Mouse (Mus musculus) heart, embryonic 13.5 days (tissue): ENCODE measurements at regions not wholly inside any gene's neighbourhood (a gene's known extent, or its start where the extent isn't known, plus 50 kb on each side); places are given as distances from the start of the nearest gene placed in this dataset.
A peak's percentile ranks its signal among the peaks of the same experiment; 100 is the strongest.

Source experiments
- ATAC-seq: fragments of 200-750 bp; cut with Nextera tagmentation; 2 replicates; pipeline ENCODE4 v1.8.0; 2017; ENCODE audit warnings: moderate TSS enrichment; ENCODE audit not compliant: insufficient number of reproducible peaks, low FRiP score, low TSS enrichment; ENCODE audit errors: extremely low read depth
- H3K27ac ChIP-seq: fragments of 300-500 bp; sonication (generic); replicated peaks from 2 replicates; pipeline ENCODE4 v1.5.1; 2015; ENCODE audit warnings: moderate library complexity, mild to moderate bottlenecking, inconsistent platforms
- H3K27me3 ChIP-seq: fragments of 300-500 bp; sonication (generic); replicated peaks from 2 replicates; pipeline ENCODE4 v1.6.1; 2015; ENCODE audit warnings: mild to moderate bottlenecking, inconsistent platforms
- H3K36me3 ChIP-seq: fragments of 300-500 bp; sonication (generic); 2 replicates; pipeline ENCODE4 v1.6.1; 2015; ENCODE audit warnings: mild to moderate bottlenecking, inconsistent platforms
- H3K4me1 ChIP-seq: fragments of 300-500 bp; sonication (generic); 2 replicates; pipeline ENCODE4 v1.6.1; 2015; ENCODE audit warnings: inconsistent platforms
- H3K4me2 ChIP-seq: fragments of 300-500 bp; sonication (generic); 2 replicates; pipeline ENCODE4 v1.6.1; 2015; ENCODE audit warnings: inconsistent platforms, mild to moderate bottlenecking, moderate library complexity
- H3K4me3 ChIP-seq: fragments of 300-500 bp; sonication (generic); 2 replicates; pipeline ENCODE4 v1.5.1; 2015; ENCODE audit warnings: moderate library complexity, mild to moderate bottlenecking, inconsistent platforms
- H3K9ac ChIP-seq: fragments of 300-500 bp; sonication (generic); 2 replicates; pipeline ENCODE4 v1.6.1; 2015; ENCODE audit warnings: inconsistent platforms, mild to moderate bottlenecking, moderate library complexity
- H3K9me3 ChIP-seq: fragments of 300-500 bp; sonication (generic); 2 replicates; pipeline ENCODE4 v1.6.1; 2016; ENCODE audit warnings: inconsistent platforms
- WGBS: fragments of 180-500 bp; shearing (Covaris S2); methylation state at CpG from one replicate; pipeline ENCODE4 v1.1.7; 2015; ENCODE audit warnings: mixed read lengths; 5-methylcytosine and 5-hydroxymethylcytosine counted together

- H3K36me3 ChIP-seq, result no peaks in the 10 kb centered on the region
- 60% methylated on average over 8 of the region's 8 CpGs for WGBS
- H3K4me1 ChIP-seq, result no peaks in the 10 kb centered on the region
- no peak overlapping the region for H3K4me3 ChIP-seq
- no peak overlapping the region for H3K4me2 ChIP-seq
- no peak overlapping the region for H3K9ac ChIP-seq
- H3K9me3 ChIP-seq, result no peaks in the 10 kb centered on the region
- no peaks in the 10 kb centered on the region for H3K27me3 ChIP-seq
- ATAC-seq, result no peak
- H3K27ac ChIP-seq, result no peak overlapping the region
These were observed 111.8 kb upstream of the Bach2 start for GRCm38 (mm10) chr4:32126828-32127227.

- WGBS, result 71% methylated on average over 12 of the region's 12 CpGs
- no peak for ATAC-seq
These were observed 108.0 kb upstream of the Bach2 start for GRCm38 (mm10) chr4:32130594-32130993.

GRCm38 (mm10) chr4:32131819-32132218 lies 106.8 kb upstream of the Bach2 start:
- Histone ChIP-seq H3K27me3 (no peaks in the 10 kb centered on the region), H3K4me2 (no peak overlapping the region), H3K9ac (no peak overlapping the region), H3K27ac (no peak overlapping the region), H3K36me3 (no peaks in the 10 kb centered on the region), H3K9me3 (no peaks in the 10 kb centered on the region), H3K4me3 (no peak overlapping the region), H3K4me1 (no peaks in the 10 kb centered on the region)
- ATAC-seq, result no peak
- 75% methylated on average over 5 of the region's 5 CpGs for WGBS

More at GRCm38 (mm10) chr4:32130594-32130993, 108.0 kb upstream of the Bach2 start:
- no peaks in the 10 kb centered on the region for H3K9me3 ChIP-seq
- no peaks in the 10 kb centered on the region for H3K27me3 ChIP-seq
- H3K36me3 ChIP-seq, result no peaks in the 10 kb centered on the region
- H3K4me3 ChIP-seq, result no peak overlapping the region
- H3K4me1 ChIP-seq, result no peaks in the 10 kb centered on the region
- H3K27ac ChIP-seq, result no peak overlapping the region
- H3K9ac ChIP-seq, result no peak overlapping the region
- H3K4me2 ChIP-seq, result no peak overlapping the region

DNA sequence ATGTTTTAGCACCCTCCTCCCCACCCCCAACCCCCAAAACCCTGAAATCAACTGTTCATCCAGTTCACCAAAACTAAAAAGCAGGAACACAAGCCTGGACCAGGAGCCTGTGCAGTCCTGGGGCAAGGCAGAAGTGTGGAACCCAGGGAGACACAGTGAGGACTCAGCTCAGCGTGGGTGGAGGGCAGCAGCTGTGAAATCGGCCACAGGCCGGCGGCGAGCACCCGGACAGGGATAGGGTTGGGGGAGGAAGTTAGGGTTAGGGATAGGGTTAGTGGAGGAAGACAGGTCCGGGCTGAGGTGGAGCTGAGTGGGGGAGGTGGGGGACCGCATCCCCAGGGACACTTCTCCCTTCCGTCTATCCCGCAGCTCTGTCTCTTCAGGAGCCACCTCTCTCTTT lies 102.5 kb upstream of the Bach2 start:
- H3K27me3 ChIP-seq, result no peaks in the 10 kb centered on the region
- no peak overlapping the region for H3K9ac ChIP-seq
- H3K4me3 ChIP-seq, result no peak overlapping the region
- H3K4me2 ChIP-seq, result no peak overlapping the region
- WGBS, result 56% methylated on average over 6 of the region's 10 CpGs
- no peaks in the 10 kb centered on the region for H3K36me3 ChIP-seq
- no peaks in the 10 kb centered on the region for H3K9me3 ChIP-seq
- ATAC-seq, result no peak
- H3K27ac ChIP-seq, result no peak overlapping the region
- peaks cover 30% of the 10 kb centered on the region for H3K4me1 ChIP-seq

GRCm38 (mm10) chr4:32137243-32137642 lies 101.4 kb upstream of the Bach2 start:
- no peaks in the 10 kb centered on the region for H3K27me3 ChIP-seq
- H3K4me2 ChIP-seq, result no peak overlapping the region
- no peaks in the 10 kb centered on the region for H3K36me3 ChIP-seq
- no peak overlapping the region for H3K9ac ChIP-seq
- H3K27ac ChIP-seq, result no peak overlapping the region
- no peak for ATAC-seq
- no peak overlapping the region for H3K4me3 ChIP-seq
- no peaks in the 10 kb centered on the region for H3K9me3 ChIP-seq
- H3K4me1 ChIP-seq, result peaks cover 40% of the 10 kb centered on the region

- H3K4me1 ChIP-seq, result peaks cover 46% of the 10 kb centered on the region
- no peak overlapping the region for H3K27ac ChIP-seq
- no peaks in the 10 kb centered on the region for H3K36me3 ChIP-seq
- WGBS, result 60% methylated on average over 10 of the region's 10 CpGs
- no peaks in the 10 kb centered on the region for H3K27me3 ChIP-seq
- no peak overlapping the region for H3K4me3 ChIP-seq
- H3K4me2 ChIP-seq, result no peak overlapping the region
- H3K9ac ChIP-seq, result no peak overlapping the region
- ATAC-seq, result no peak
- H3K9me3 ChIP-seq, result no peaks in the 10 kb centered on the region
These were observed 100.6 kb upstream of the Bach2 start for GRCm38 (mm10) chr4:32137966-32138365.

GRCm38 (mm10) chr4:32139586-32139985 lies 99.0 kb upstream of the Bach2 start:
- H3K9me3 ChIP-seq, result no peaks in the 10 kb centered on the region
- H3K4me3 ChIP-seq, result no peak overlapping the region
- WGBS, result 67% methylated on average over 6 of the region's 6 CpGs
- no peaks in the 10 kb centered on the region for H3K27me3 ChIP-seq
- no peaks in the 10 kb centered on the region for H3K36me3 ChIP-seq
- ATAC-seq, result no peak
- H3K9ac ChIP-seq, result no peak overlapping the region
- peaks cover 49% of the 10 kb centered on the region for H3K4me1 ChIP-seq
- H3K4me2 ChIP-seq, result no peak overlapping the region
- H3K27ac ChIP-seq, result no peak overlapping the region

DNA sequence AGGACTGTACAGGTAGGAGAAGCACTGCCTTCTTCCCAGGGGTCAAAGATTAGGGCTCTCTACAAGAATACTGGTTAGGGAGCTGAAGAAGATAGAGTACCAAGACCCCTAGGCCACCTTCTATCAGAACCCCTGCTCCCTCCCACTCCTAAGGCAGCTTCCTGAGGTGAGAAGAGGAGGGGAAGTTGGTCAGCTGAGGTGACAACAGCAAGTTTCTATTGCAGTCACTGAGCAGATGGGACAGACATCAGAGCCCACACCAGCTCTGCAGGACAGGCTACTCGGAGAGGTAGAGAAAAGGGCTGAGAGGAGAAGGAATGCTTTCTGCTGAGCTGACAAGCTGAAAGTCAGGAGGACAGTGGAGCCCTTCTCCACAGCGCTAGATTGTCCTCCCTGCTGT lies 98.5 kb upstream of the Bach2 start:
- no peak overlapping the region for H3K27ac ChIP-seq
- H3K4me1 ChIP-seq, result peaks cover 49% of the 10 kb centered on the region
- H3K4me3 ChIP-seq, result no peak overlapping the region
- no peak overlapping the region for H3K9ac ChIP-seq
- H3K36me3 ChIP-seq, result no peaks in the 10 kb centered on the region
- H3K27me3 ChIP-seq, result no peaks in the 10 kb centered on the region
- no peaks in the 10 kb centered on the region for H3K9me3 ChIP-seq
- no peak overlapping the region for H3K4me2 ChIP-seq
- ATAC-seq, result no peak
- 63% methylated on average over 2 of the region's 2 CpGs for whole genome bisulfite sequencing

DNA sequence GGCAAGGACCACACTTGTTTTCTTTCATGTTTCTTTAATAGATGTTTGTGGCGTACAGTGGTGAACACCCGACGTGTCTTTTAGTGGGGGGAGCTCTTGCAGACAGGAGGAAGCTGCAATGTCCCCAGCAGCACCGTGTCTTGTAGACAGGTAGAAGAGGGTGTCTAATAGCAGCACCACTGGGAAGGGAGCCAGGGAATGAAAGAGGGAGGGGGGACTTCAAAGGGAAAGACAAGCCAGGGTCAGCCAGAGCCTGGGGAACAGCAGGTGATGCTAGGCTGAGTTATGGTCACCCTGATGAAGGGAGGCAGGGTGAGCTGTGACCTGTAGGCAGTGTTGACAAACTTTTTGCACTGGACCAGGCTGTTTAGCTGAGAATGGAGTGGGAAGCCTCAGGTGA lies 96.4 kb upstream of the Bach2 start:
- Histone ChIP-seq H3K4me3 (no peak overlapping the region), H3K9ac (no peak overlapping the region), H3K4me1 (peaks cover 46% of the 10 kb centered on the region), H3K9me3 (no peaks in the 10 kb centered on the region), H3K27me3 (no peaks in the 10 kb centered on the region), H3K4me2 (peak overlapping the region; percentile 10), H3K27ac (peak overlapping the region; percentile 25; the same call in 1 of the 2 replicates), H3K36me3 (no peaks in the 10 kb centered on the region)
- peak; percentile 66 for ATAC-seq
- 35% methylated on average over 4 of the region's 4 CpGs for WGBS

GRCm38 (mm10) chr4:32147146-32147545 lies 91.5 kb upstream of the Bach2 start:
- H3K36me3 ChIP-seq, result no peaks in the 10 kb centered on the region
- 28% methylated on average over 1 of the region's 1 CpGs for WGBS
- H3K9ac ChIP-seq, result no peak overlapping the region
- H3K4me2 ChIP-seq, result no peak overlapping the region
- peaks cover 10% of the 10 kb centered on the region for H3K4me1 ChIP-seq
- no peaks in the 10 kb centered on the region for H3K27me3 ChIP-seq
- no peak overlapping the region for H3K4me3 ChIP-seq
- no peak overlapping the region for H3K27ac ChIP-seq
- ATAC-seq, result no peak
- no peaks in the 10 kb centered on the region for H3K9me3 ChIP-seq

GRCm38 (mm10) chr4:32148597-32148996 lies 90.0 kb upstream of the Bach2 start:
- Histone ChIP-seq H3K4me1 (peaks cover 4% of the 10 kb centered on the region; the same call in 1 of the 2 replicates), H3K27me3 (no peaks in the 10 kb centered on the region), H3K27ac (no peak overlapping the region), H3K4me2 (no peak overlapping the region), H3K4me3 (no peak overlapping the region), H3K36me3 (no peaks in the 10 kb centered on the region), H3K9ac (no peak overlapping the region), H3K9me3 (no peaks in the 10 kb centered on the region)
- 89% methylated on average over 2 of the region's 2 CpGs for WGBS
- ATAC-seq, result no peak

DNA sequence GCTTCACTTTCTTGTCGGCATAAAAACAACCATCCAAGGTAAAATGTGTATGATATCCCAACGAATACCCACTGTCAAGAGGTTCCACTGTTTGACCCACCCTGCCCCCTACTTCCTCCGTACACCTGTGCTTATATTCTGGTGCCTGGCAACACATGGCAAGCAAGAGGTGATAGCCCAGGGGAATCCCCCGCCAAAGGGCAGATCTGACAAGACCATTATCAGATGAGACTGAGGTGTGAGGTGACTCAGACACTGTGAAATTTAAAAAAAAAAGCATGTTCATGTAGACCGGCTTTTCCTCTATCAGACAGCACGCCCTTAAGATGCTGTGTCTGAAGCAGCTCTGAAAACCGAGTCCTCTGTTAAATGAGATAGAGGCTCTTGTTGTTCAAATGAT lies 89.4 kb upstream of the Bach2 start:
- Histone ChIP-seq H3K4me1 (peaks cover 4% of the 10 kb centered on the region; the same call in 1 of the 2 replicates), H3K9ac (no peak overlapping the region), H3K4me3 (no peak overlapping the region), H3K36me3 (no peaks in the 10 kb centered on the region), H3K27ac (no peak overlapping the region), H3K27me3 (no peaks in the 10 kb centered on the region), H3K4me2 (no peak overlapping the region), H3K9me3 (no peaks in the 10 kb centered on the region)
- WGBS, result 75% methylated on average over 7 of the region's 7 CpGs
- no peak for ATAC-seq
